Mouse (Mus musculus): ENCODE measurements around the gene 4933402N03Rik. TPM values are rescaled to one million over a fixed set of nuclear protein-coding genes. Genes with fewer than 3 reads are reported as not detected.

Gene 4933402N03Rik
- polyA plus RNA-seq (2016; fragmentation: Nextera tagmentation; extraction: Ambion mirVana): not detected in 2 replicates

DNA sequence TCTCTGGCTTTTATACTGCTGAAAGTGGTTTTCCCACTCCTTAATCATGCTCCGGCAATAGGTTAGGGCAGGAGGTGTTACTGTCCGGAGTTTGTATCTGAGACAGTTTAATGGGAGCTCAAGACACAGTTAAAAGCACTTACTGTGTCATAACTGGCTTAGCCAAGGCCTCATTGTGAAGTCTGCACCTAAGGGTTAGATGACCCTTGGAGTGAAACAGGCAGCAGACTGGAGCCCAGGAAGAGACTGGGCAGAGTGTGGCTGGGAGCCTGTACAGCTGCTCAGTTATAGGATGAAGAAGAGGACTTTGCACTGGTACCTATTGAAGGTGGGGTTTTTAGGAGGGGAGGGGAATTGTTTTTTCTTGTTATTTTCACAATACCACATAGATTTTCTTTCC lies at the start of gene 4933402N03Rik:
4933402N03Rik (minus strand) TSS at position 101 of the 400 bp plus-strand sequence.
- no peak within 1 kb of the TSS for H3K27ac ChIP-seq
- H3K27me3 ChIP-seq (ENCODE audit: poor library complexity, severe bottlenecking): no peaks in the 10 kb centered on the region
- no peaks in the 10 kb centered on the region for H3K36me3 ChIP-seq (replicated peaks)
- H3K4me3 ChIP-seq: no peak within 1 kb of the TSS
- no peaks in the 10 kb centered on the region for H3K4me1 ChIP-seq
- no peak for DNase-seq (ENCODE audit: extremely low spot score, low spot score)
- H3K9me3 ChIP-seq: no peaks in the 10 kb centered on the region
- WGBS: 97% methylated on average over 2 of the region's 2 CpGs

DNA sequence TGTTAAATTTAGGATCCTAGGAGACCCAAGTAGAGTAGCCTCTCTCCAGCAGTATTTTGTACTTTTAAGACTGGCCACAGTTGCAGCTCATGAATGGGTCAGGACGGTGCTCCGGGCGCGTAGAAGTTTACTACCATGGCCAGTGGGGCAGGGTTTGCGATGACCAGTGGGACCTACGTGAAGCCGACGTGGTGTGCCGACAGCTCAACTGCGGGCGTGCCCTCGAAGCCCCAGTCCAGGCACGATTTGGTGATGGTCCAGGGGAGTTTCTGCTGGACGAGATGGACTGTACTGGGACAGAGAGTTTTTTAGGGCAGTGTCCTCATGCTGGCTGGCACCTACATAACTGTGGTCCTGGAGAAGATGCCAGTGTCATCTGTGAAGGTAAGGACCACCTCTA lies 41.9 kb upstream of the 4933402N03Rik start:
- H3K9me3 ChIP-seq: no peaks in the 10 kb centered on the region
- H3K4me3 ChIP-seq: no peak overlapping the region
- H3K27me3 ChIP-seq (ENCODE audit: poor library complexity, severe bottlenecking): no peaks in the 10 kb centered on the region
- no peak overlapping the region for H3K27ac ChIP-seq
- 95% methylated on average over 14 of the region's 14 CpGs for WGBS
- no peaks in the 10 kb centered on the region for H3K4me1 ChIP-seq
- no peaks in the 10 kb centered on the region for H3K36me3 ChIP-seq (replicated peaks)
- no peak for DNase-seq (ENCODE audit: extremely low spot score, low spot score)

DNA sequence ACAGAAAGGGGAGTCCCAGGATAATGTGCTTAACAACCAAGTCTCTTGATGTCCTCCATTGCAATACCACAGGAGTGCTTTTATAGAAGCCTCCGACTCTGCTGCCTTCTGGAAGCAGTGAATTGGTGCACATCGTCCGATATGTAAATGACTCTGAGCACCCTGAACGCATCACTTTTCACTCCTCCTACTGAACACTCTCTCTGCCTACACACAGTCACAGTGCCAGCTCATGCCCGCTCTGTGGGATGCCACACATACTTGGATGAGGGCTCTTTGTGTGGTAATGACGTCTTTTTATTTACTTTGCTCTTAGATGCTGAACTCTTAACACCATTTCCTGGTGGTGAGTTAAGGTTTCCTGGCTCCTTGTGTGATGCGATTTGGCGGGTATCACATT lies 40.9 kb upstream of the 4933402N03Rik start:
- no peaks in the 10 kb centered on the region for H3K9me3 ChIP-seq
- WGBS: 85% methylated on average over 8 of the region's 8 CpGs
- no peaks in the 10 kb centered on the region for H3K27me3 ChIP-seq (ENCODE audit: poor library complexity, severe bottlenecking)
- no peak overlapping the region for H3K4me3 ChIP-seq
- no peaks in the 10 kb centered on the region for H3K4me1 ChIP-seq
- no peaks in the 10 kb centered on the region for H3K36me3 ChIP-seq (replicated peaks)
- no peak for DNase-seq (ENCODE audit: extremely low spot score, low spot score)
- no peak overlapping the region for H3K27ac ChIP-seq

DNA sequence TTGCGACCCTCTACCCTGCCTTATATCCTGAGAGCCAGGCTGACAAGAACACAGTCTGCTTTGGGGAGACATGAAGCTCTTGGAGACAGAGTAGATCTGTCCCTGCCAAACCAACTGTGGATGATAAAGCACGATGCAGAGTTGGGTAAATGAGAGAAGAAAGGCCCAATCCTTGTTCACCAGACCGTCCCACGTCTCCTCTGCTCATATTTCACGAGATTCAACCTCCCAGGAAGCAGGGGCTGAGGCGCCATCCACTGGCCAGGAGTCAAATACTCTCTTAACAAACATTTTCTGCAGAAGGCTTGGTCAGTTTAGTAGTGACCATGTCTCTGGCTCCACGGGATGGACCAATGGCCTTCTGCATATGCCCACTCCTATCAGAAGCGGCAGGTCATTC lies 38.2 kb upstream of the 4933402N03Rik start:
- WGBS: 69% methylated on average over 8 of the region's 8 CpGs
- Histone ChIP-seq H3K9me3 (no peaks in the 10 kb centered on the region), H3K4me3 (no peak overlapping the region), H3K36me3 (replicated peaks) (no peaks in the 10 kb centered on the region), H3K27ac (no peak overlapping the region), H3K27me3 (ENCODE audit: poor library complexity, severe bottlenecking) (no peaks in the 10 kb centered on the region), H3K4me1 (no peaks in the 10 kb centered on the region)
- DNase-seq (ENCODE audit: extremely low spot score, low spot score): no peak

DNA sequence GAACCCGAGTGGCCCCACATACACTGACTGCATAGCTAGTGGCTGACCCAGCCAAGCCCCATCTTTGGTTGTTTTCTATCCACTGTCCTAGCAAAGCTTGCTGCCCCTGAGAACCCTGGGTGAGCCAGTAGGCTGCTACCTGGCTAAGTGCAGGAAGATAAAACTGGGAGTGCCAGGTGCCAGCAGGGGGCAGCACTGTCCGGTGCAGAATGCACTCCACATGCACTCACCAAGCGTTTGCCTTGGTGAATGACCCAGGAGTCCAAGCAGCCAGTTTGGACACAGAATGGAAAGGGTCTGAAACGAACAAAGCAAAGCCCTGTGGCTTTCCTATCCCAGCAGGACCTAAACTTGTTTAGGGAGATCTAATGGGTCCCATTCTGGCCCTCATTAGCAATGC lies 36.6 kb upstream of the 4933402N03Rik start:
- Histone ChIP-seq H3K4me3 (no peak overlapping the region), H3K27me3 (ENCODE audit: poor library complexity, severe bottlenecking) (no peaks in the 10 kb centered on the region), H3K27ac (no peak overlapping the region), H3K9me3 (no peaks in the 10 kb centered on the region), H3K36me3 (replicated peaks) (no peaks in the 10 kb centered on the region), H3K4me1 (no peaks in the 10 kb centered on the region; the same call in 1 of the 2 replicates)
- DNase-seq (ENCODE audit: extremely low spot score, low spot score): peak; percentile 31
- WGBS: 28% methylated on average over 4 of the region's 4 CpGs

DNA sequence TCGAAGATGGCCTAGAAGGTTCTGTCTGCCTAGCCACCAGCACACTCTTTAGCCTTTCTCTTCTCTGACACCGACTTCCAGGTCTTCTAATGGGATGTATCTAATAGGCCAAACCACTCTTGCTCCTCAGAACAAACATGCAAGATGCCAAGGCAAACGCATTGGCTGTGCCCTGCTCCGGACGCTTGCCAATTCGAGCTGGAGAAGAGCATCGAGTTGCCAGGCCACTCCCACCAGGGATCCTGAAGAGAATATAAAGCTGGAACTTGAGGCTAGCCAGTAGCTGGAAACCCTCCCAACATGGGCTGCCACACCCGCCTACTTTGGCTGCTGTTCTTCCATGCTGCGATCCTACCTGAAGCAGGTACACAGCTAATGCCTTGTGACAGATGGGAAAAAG lies 28.0 kb upstream of the 4933402N03Rik start, which contains the start of gene 5430419D17Rik:
5430419D17Rik (plus strand) TSS at position 282 of the 400 bp plus-strand sequence.
- H3K9me3 ChIP-seq: no peaks in the 10 kb centered on the region
- H3K27me3 ChIP-seq (ENCODE audit: poor library complexity, severe bottlenecking): no peaks in the 10 kb centered on the region
- WGBS: 90% methylated on average over 9 of the region's 9 CpGs
- H3K27ac ChIP-seq: no peak within 1 kb of the TSS
- DNase-seq (ENCODE audit: extremely low spot score, low spot score): no peak
- peaks cover 4% of the 10 kb centered on the region; the same call in 1 of the 2 replicates for H3K4me1 ChIP-seq
- H3K4me3 ChIP-seq: no peak within 1 kb of the TSS
- H3K36me3 ChIP-seq (replicated peaks): no peaks in the 10 kb centered on the region

DNA sequence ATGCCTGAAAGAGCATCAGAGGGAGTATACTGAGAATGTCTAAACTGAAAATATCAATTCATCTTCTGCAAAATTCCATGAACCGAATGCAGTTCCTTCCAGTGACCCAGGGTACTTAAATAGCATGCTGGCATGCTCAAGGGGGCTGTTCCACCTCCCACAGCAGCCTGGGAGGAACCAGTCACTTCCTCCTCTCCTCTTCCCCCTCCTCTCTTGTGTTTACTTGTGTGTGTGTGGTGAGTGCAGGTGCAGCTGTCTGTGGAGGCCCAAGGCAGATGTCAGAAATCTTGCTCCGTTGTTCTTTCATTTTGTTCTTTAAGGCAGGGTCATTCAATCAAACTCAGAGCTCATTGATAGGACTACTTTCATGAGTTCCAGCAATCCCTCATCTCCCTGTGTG lies 23.0 kb upstream of the 4933402N03Rik start:
- 78% methylated on average over 2 of the region's 2 CpGs for WGBS
- Histone ChIP-seq H3K27ac (no peak overlapping the region), H3K9me3 (no peaks in the 10 kb centered on the region), H3K27me3 (ENCODE audit: poor library complexity, severe bottlenecking) (no peaks in the 10 kb centered on the region), H3K36me3 (replicated peaks) (no peaks in the 10 kb centered on the region), H3K4me1 (no peaks in the 10 kb centered on the region), H3K4me3 (no peak overlapping the region)
- no peak for DNase-seq (ENCODE audit: extremely low spot score, low spot score)

DNA sequence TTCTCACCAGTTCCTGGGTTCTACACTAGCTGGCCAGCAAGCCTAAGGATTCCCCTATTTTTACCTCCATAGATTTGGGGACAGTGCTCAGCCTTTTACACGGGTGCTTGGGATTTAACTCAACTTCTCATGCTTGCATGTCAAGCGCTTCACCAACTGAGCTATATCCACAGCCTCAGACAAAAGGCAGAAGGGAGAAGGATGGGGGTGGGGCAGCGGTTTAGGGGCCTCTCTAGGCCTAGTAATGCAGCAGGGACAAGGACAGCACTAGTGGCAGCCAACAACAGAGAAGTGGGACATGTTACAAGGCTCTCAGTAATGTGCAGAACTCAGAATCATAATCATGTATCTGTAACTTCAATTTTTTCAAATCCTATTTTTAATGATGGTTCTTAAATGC lies 21.7 kb upstream of the 4933402N03Rik start:
- no peak for DNase-seq (ENCODE audit: extremely low spot score, low spot score)
- H3K36me3 ChIP-seq (replicated peaks): no peaks in the 10 kb centered on the region
- no peak overlapping the region for H3K27ac ChIP-seq
- 84% methylated on average over 3 of the region's 3 CpGs for WGBS
- H3K9me3 ChIP-seq: no peaks in the 10 kb centered on the region
- H3K27me3 ChIP-seq (ENCODE audit: poor library complexity, severe bottlenecking): no peaks in the 10 kb centered on the region
- no peak overlapping the region for H3K4me3 ChIP-seq
- no peaks in the 10 kb centered on the region for H3K4me1 ChIP-seq

DNA sequence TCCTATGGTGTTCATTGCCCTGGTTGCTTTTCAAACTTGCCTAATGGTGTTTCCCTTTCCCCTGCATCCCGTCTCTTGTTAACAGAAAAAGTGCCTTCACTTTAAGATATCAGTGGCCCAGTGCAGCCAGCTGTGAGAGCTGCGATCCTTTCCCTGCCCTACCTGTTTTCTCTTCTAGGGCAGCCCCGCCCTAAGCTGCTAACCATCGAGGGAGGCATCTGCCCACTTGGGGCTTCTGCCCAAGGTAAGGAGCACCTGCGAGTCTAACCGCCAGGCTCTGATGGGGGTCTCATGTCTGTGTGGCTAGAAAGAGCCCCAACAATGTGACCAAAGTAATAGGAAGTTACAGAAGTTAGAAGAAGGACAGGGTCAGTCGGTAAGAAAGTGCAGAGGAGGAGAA lies 16.1 kb upstream of the 4933402N03Rik start:
- H3K4me1 ChIP-seq: no peaks in the 10 kb centered on the region
- WGBS: 75% methylated on average over 7 of the region's 7 CpGs
- DNase-seq (ENCODE audit: extremely low spot score, low spot score): no peak

DNA sequence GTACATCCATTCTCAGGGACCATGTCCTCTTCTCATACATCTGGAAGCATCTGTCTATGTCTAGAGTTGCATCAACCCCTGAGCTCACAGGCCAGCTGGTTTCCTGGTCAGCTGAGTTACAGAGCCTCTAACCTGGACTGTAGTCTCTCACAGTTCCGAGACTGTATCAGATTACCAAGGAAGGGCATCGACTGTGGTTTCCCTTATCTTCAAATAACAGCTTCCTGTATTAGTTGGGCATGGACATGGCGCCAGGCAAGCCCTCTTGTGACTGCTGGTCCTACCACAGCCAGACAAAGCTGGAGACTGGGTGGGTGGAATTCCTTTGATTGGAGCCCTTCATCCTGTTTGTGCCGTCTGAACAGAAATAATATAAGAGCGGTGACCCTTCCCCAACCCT lies 6.9 kb upstream of the 4933402N03Rik start:
- Histone ChIP-seq H3K4me1 (no peaks in the 10 kb centered on the region), H3K27ac (no peak overlapping the region), H3K9me3 (no peaks in the 10 kb centered on the region), H3K27me3 (ENCODE audit: poor library complexity, severe bottlenecking) (no peaks in the 10 kb centered on the region), H3K4me3 (no peak overlapping the region), H3K36me3 (replicated peaks) (no peaks in the 10 kb centered on the region)
- 89% methylated on average over 5 of the region's 5 CpGs for WGBS
- DNase-seq (ENCODE audit: extremely low spot score, low spot score): no peak

More for the DNA sequence above, 16.1 kb upstream of the 4933402N03Rik start:
- no peak overlapping the region for H3K4me3 ChIP-seq
- no peaks in the 10 kb centered on the region for H3K36me3 ChIP-seq (replicated peaks)
- H3K27me3 ChIP-seq (ENCODE audit: poor library complexity, severe bottlenecking): no peaks in the 10 kb centered on the region
- no peak overlapping the region for H3K27ac ChIP-seq
- H3K9me3 ChIP-seq: no peaks in the 10 kb centered on the region

DNA sequence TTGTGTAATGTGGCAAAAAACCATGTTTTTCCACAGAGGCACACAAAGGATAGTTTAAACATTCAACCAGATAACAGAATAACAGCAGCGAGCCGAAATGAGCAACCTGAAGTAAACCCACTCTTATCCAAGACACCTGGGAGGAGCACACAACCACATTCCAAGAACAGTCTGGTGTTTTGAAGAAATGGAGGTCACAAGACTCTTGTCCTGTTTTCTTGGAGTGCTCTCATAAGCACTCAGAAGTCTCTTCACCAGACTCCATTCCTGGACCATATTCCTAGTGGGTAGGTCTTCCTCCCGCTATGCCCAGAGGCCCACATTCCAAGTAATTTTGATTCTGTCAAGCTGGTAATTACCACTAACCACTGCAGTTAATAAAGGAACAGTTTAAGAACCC lies 4.1 kb upstream of the 4933402N03Rik start:
- no peaks in the 10 kb centered on the region for H3K36me3 ChIP-seq (replicated peaks)
- no peak for DNase-seq (ENCODE audit: extremely low spot score, low spot score)
- H3K27ac ChIP-seq: no peak overlapping the region
- WGBS: 91% methylated on average over 3 of the region's 3 CpGs
- H3K27me3 ChIP-seq (ENCODE audit: poor library complexity, severe bottlenecking): no peaks in the 10 kb centered on the region
- H3K4me1 ChIP-seq: no peaks in the 10 kb centered on the region
- no peak overlapping the region for H3K4me3 ChIP-seq
- H3K9me3 ChIP-seq: no peaks in the 10 kb centered on the region

DNA sequence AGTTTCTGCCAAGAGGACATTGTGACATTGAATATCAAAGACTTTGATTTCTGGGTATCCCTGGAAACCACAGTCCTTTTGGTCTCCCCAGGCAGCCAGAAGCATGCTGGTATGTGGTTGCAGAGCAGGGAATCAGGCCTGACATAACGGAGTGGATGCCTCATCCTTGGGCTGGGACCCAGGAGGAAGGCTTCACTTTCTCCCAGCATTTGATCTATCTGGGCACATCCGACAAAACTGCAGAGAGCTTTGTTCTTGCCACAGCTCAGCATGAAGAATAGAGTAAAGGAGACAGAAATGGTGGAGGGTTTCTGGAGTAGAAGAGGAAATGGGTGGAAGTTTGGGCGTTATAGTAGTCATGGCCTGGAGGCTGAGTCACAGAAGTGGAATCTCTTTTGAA lies 12.9 kb downstream of the 4933402N03Rik start:
- Histone ChIP-seq H3K4me1 (no peaks in the 10 kb centered on the region), H3K27me3 (ENCODE audit: poor library complexity, severe bottlenecking) (no peaks in the 10 kb centered on the region), H3K27ac (no peak overlapping the region), H3K9me3 (no peaks in the 10 kb centered on the region), H3K36me3 (replicated peaks) (no peaks in the 10 kb centered on the region), H3K4me3 (no peak overlapping the region)
- WGBS: 86% methylated on average over 3 of the region's 3 CpGs
- no peak for DNase-seq (ENCODE audit: extremely low spot score, low spot score)

DNA sequence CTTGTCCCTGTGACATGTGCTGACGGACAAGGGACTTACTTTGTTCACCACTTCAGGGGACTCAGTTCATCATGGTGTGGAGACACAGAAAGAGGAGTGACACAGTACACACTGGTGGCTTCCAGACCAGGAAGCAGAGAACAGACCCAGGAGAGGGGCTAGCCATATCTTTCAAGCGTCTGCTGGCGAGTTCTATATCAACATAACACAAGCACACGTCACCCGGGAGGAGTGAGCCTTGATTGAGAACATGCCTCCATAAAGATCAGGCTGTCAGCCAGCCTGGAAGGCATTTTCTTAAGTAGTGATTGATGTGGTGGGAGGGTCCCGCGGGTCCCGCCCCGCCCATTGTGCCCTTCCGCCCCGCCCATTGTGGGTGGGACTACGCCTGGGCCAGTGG lies 16.1 kb downstream of the 4933402N03Rik start:
- Histone ChIP-seq H3K4me1 (no peaks in the 10 kb centered on the region), H3K27ac (no peak overlapping the region), H3K4me3 (no peak overlapping the region), H3K36me3 (replicated peaks) (no peaks in the 10 kb centered on the region), H3K9me3 (no peaks in the 10 kb centered on the region), H3K27me3 (ENCODE audit: poor library complexity, severe bottlenecking) (no peaks in the 10 kb centered on the region)
- DNase-seq (ENCODE audit: extremely low spot score, low spot score): no peak
- WGBS: 81% methylated on average over 12 of the region's 12 CpGs

DNA sequence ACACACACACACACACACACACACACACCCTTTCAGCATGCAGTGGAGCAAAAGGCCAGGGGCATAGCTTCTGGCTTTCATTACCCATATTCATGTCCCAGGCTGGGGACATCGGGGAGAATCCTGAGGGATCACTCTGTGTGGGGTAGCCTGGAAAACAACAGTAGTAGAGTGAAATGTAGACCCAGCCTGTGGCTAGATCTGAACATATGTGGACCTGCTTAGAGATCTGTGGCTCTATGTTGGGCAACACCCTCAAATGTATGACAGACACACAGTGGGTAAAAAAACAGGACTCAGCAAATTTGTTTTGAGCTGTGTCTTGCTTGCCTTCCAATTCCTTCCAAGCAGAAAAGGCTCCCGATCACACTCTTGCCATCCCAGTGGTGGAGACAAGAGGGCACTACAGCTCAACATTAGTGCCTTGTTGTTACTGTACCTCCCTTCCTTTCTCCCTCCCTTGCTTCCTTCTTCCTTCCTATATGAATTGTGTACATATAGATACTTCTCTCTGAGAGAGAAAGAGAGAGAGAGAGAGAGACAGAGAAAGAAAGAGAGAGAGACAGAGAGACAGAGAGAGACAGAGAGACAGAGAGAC lies 23.8 kb downstream of the 4933402N03Rik start:
- 84% methylated on average over 2 of the region's 2 CpGs for WGBS
- no peaks in the 10 kb centered on the region for H3K27me3 ChIP-seq (ENCODE audit: poor library complexity, severe bottlenecking)
- no peak overlapping the region for H3K27ac ChIP-seq
- DNase-seq (ENCODE audit: extremely low spot score, low spot score): no peak
- H3K36me3 ChIP-seq (replicated peaks): no peaks in the 10 kb centered on the region
- peaks cover 5% of the 10 kb centered on the region; the same call in 1 of the 2 replicates for H3K9me3 ChIP-seq
- H3K4me3 ChIP-seq: no peak overlapping the region
- H3K4me1 ChIP-seq: no peaks in the 10 kb centered on the region
